Mouse (Mus musculus): ENCODE results near the gene Rmnd5a. TPM values are rescaled to one million over a fixed set of nuclear protein-coding genes. Genes with fewer than 3 reads are reported as not detected.

Gene Rmnd5a
- total and polyA plus RNA-seq, 2 experiments from 2014 or later = 6.4 to 55.6 TPM

DNA sequence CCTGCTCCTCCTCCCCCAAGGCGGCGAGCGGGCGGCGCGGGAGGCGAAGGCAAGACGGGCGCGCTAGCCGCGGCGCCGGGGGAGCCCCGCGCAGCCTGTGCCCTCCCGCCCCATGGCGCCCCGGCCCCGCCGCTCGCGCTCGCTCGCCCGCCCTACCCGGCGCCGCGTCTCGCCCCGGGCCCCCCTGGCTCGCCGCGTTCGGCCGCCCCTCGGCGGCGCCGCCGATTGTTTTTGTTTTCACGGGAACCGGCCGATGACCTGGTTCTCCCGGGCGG, 283 bp downstream of the Rmnd5a start:
- Histone ChIP-seq H3K9ac (peak overlapping the region; percentile 88), H3K36me3 (ENCODE audit: insufficient read depth) (no peaks in the 10 kb centered on the region), H3K27ac (ENCODE audit: low read depth, low read length) (peak overlapping the region; percentile 97), H3K4me3 (ENCODE audit: low read depth, low read length) (peak overlapping the region; percentile 95), H3K4me2 (ENCODE audit: low read depth) (peak overlapping the region; percentile 82), H3K9me3 (ENCODE audit: low read length) (no peaks in the 10 kb centered on the region), H3K27me3 (ENCODE audit: insufficient read depth, low read length) (no peaks in the 10 kb centered on the region), H3K4me1 (ENCODE audit: insufficient read depth) (peaks cover 33% of the 10 kb centered on the region)
- DNase-seq = no peak
- peak; percentile 49 for ATAC-seq
- no peak for TF ChIP-seq CTCF (IDR thresholded peaks at IDR 0.05; ENCODE audit: low read depth)
- WGBS = under 1% methylated on average over 45 of the region's 47 CpGs

DNA sequence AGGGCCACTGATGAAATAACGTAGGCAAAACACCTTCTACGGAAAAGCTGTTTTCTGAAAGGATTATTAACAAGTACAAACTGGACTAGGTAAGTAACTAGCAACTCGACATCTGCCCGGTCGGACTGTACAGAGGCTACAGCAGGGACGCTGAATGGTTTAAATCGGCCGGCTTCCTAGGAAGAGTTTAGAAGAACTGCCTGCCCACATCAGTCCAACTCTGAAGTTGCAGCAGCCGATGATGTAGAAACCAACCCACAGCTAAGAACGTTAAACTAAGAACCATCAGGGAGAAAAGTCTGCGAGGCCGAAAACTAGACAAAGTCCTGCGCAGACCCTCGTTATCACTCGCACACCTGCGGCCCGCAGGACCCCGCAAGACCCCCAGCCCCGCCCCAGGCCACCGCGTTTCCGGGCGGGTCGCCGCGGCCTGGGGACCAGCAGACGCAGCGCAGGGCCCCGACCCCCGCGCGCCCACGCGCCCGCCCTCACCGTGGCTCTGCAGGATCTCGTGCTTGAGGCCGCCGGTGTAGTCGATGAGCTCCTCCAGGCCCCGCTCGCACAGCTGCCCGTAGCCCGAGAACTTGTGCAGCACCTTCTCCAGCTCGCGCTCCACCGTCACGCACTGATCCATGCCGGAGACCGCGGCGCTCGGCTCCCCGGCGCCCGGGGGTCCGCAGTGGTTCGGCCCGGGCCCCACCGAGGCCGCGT, 776 bp downstream of the Rmnd5a start:
- no peak for TF ChIP-seq CTCF (IDR thresholded peaks at IDR 0.05; ENCODE audit: low read depth)
- H3K27me3 ChIP-seq (ENCODE audit: insufficient read depth, low read length) = no peaks in the 10 kb centered on the region
- no peaks in the 10 kb centered on the region for H3K9me3 ChIP-seq (ENCODE audit: low read length)
- H3K9ac ChIP-seq = peak overlapping the region; percentile 88
- no peaks in the 10 kb centered on the region for H3K36me3 ChIP-seq (ENCODE audit: insufficient read depth)
- peaks cover 33% of the 10 kb centered on the region for H3K4me1 ChIP-seq (ENCODE audit: insufficient read depth)
- DNase-seq = peak; percentile 51
- H3K4me2 ChIP-seq (ENCODE audit: low read depth) = peak overlapping the region; percentile 82
- WGBS = under 1% methylated on average over 62 of the region's 62 CpGs
- peak overlapping the region; percentile 95 for H3K4me3 ChIP-seq (ENCODE audit: low read depth, low read length)
- ATAC-seq = no peak; the same call in 1 of the 2 replicates
- H3K27ac ChIP-seq (ENCODE audit: low read depth, low read length) = peak overlapping the region; percentile 97

GRCm38 (mm10) chr6:71438070-71438469, 2.4 kb downstream of the Rmnd5a start:
- H3K9ac ChIP-seq = no peak overlapping the region; the same call in 1 of the 2 replicates

GRCm38 (mm10) chr6:71427996-71428725, 12.3 kb downstream of the Rmnd5a start:
- no peak overlapping the region for H3K9ac ChIP-seq
- no peak for TF ChIP-seq CTCF (IDR thresholded peaks at IDR 0.05; ENCODE audit: low read depth)
- 91% methylated on average over 4 of the region's 4 CpGs for WGBS
- H3K4me3 ChIP-seq (ENCODE audit: low read depth, low read length) = no peak overlapping the region
- H3K36me3 ChIP-seq (ENCODE audit: insufficient read depth) = peaks cover 12% of the 10 kb centered on the region; the same call in 1 of the 2 replicates
- H3K4me2 ChIP-seq (ENCODE audit: low read depth) = no peak overlapping the region
- no peaks in the 10 kb centered on the region for H3K27me3 ChIP-seq (ENCODE audit: insufficient read depth, low read length)
- no peak for ATAC-seq
- H3K27ac ChIP-seq (ENCODE audit: low read depth, low read length) = no peak overlapping the region
- no peaks in the 10 kb centered on the region for H3K9me3 ChIP-seq (ENCODE audit: low read length)
- no peak for DNase-seq
- H3K4me1 ChIP-seq (ENCODE audit: insufficient read depth) = no peaks in the 10 kb centered on the region

More at GRCm38 (mm10) chr6:71438070-71438469, 2.4 kb downstream of the Rmnd5a start:
- Histone ChIP-seq H3K4me3 (ENCODE audit: low read depth, low read length) (no peak overlapping the region), H3K27me3 (ENCODE audit: insufficient read depth, low read length) (no peaks in the 10 kb centered on the region), H3K9me3 (ENCODE audit: low read length) (no peaks in the 10 kb centered on the region), H3K36me3 (ENCODE audit: insufficient read depth) (no peaks in the 10 kb centered on the region), H3K4me2 (ENCODE audit: low read depth) (peak overlapping the region; percentile 82; the same call in 1 of the 2 replicates), H3K4me1 (ENCODE audit: insufficient read depth) (peaks cover 33% of the 10 kb centered on the region), H3K27ac (ENCODE audit: low read depth, low read length) (no peak overlapping the region)
- no peak for DNase-seq
- 77% methylated on average over 1 of the region's 1 CpGs for WGBS
- no peak for ATAC-seq
- no peak for TF ChIP-seq CTCF (IDR thresholded peaks at IDR 0.05; ENCODE audit: low read depth)

DNA sequence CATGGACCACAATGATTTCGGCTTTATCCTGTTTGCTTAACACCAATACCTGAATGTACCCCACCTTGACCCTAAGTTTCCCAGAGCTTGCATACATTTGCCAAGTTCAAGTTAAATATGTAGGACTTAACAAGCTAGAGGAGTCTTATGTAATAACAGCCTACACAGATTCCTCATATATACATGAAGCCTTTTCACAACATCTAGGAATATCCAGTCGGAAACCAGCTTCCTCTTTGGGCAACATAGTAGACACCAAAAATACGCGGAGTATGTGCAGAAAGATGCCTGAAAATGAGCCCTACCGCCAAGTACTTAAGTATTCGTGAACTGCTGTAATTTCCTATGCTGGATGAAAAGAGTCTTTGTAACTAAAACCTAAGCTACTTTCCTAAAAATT, 14.8 kb downstream of the Rmnd5a start:
- Histone ChIP-seq H3K4me2 (ENCODE audit: low read depth) (no peak overlapping the region), H3K9me3 (ENCODE audit: low read length) (no peaks in the 10 kb centered on the region), H3K27me3 (ENCODE audit: insufficient read depth, low read length) (no peaks in the 10 kb centered on the region), H3K36me3 (ENCODE audit: insufficient read depth) (peaks cover 12% of the 10 kb centered on the region; the same call in 1 of the 2 replicates), H3K4me1 (ENCODE audit: insufficient read depth) (no peaks in the 10 kb centered on the region), H3K9ac (no peak overlapping the region), H3K4me3 (ENCODE audit: low read depth, low read length) (no peak overlapping the region), H3K27ac (ENCODE audit: low read depth, low read length) (no peak overlapping the region)
- 87% methylated on average over 6 of the region's 6 CpGs for WGBS
- no peak for TF ChIP-seq CTCF (IDR thresholded peaks at IDR 0.05; ENCODE audit: low read depth)
- ATAC-seq (no peak), DNase-seq (no peak)

GRCm38 (mm10) chr6:71423116-71423515, 17.3 kb downstream of the Rmnd5a start:
- peaks cover 10% of the 10 kb centered on the region; the same call in 1 of the 2 replicates for H3K36me3 ChIP-seq (ENCODE audit: insufficient read depth)
- H3K27ac ChIP-seq (ENCODE audit: low read depth, low read length) = no peak overlapping the region
- H3K9ac ChIP-seq = no peak overlapping the region
- ATAC-seq (peak; percentile 42; the same call in 1 of the 2 replicates), DNase-seq (peak; percentile 35)
- WGBS = 85% methylated on average over 3 of the region's 3 CpGs
- H3K9me3 ChIP-seq (ENCODE audit: low read length) = no peaks in the 10 kb centered on the region
- H3K4me2 ChIP-seq (ENCODE audit: low read depth) = no peak overlapping the region
- peak; percentile 61 for TF ChIP-seq CTCF (IDR thresholded peaks at IDR 0.05; ENCODE audit: low read depth)
- H3K4me3 ChIP-seq (ENCODE audit: low read depth, low read length) = no peak overlapping the region
- no peaks in the 10 kb centered on the region for H3K27me3 ChIP-seq (ENCODE audit: insufficient read depth, low read length)
- H3K4me1 ChIP-seq (ENCODE audit: insufficient read depth) = no peaks in the 10 kb centered on the region

GRCm38 (mm10) chr6:71422162-71422561, 18.3 kb downstream of the Rmnd5a start:
- 76% methylated on average over 3 of the region's 3 CpGs for WGBS
- no peaks in the 10 kb centered on the region for H3K9me3 ChIP-seq (ENCODE audit: low read length)
- H3K27me3 ChIP-seq (ENCODE audit: insufficient read depth, low read length) = no peaks in the 10 kb centered on the region
- DNase-seq = no peak
- no peak overlapping the region for H3K4me3 ChIP-seq (ENCODE audit: low read depth, low read length)
- no peak for TF ChIP-seq CTCF (IDR thresholded peaks at IDR 0.05; ENCODE audit: low read depth)
- H3K4me1 ChIP-seq (ENCODE audit: insufficient read depth) = no peaks in the 10 kb centered on the region
- no peak for ATAC-seq
- no peak overlapping the region for H3K27ac ChIP-seq (ENCODE audit: low read depth, low read length)
- no peak overlapping the region for H3K9ac ChIP-seq
- H3K36me3 ChIP-seq (ENCODE audit: insufficient read depth) = peaks cover 6% of the 10 kb centered on the region; the same call in 1 of the 2 replicates
- no peak overlapping the region for H3K4me2 ChIP-seq (ENCODE audit: low read depth)

All from forebrain, postnatal 0 days (tissue).